Mouse (Mus musculus) CD4-positive, CD25-positive, alpha-beta regulatory T cell, adult 4 months (primary cell): ENCODE data around the gene Gm42957. TPM values are rescaled to one million over a fixed set of nuclear protein-coding genes. Genes with fewer than 3 reads are reported as not detected.
A peak's percentile ranks its signal among the peaks of the same experiment; 100 is the strongest.
"Not testable (repeated sequence)": the region's sequence is repeated elsewhere in the genome, so short reads cannot be mapped to it uniquely, and the experiment has no call there.

Experiments
- ATAC-seq: one replicate; pipeline ENCODE4 v1.8.0; 2017
- polyA plus RNA-seq, 2 experiments: library from polyadenylated mRNA; unstranded; fragments of 100-300 nt; shearing (Covaris generic); gene quantifications; one replicate each; pipeline ENCODE4 v1.2.1; 2017

Gene Gm42957
- polyA plus RNA-seq, 2 experiments from 2014 or later = 0.11 TPM; not detected in 1

- ATAC-seq = peak; percentile 99
Measured at GRCm38 (mm10) chr3:96629729-96630600, 5.3 kb upstream of the Gm42957 start, which contains the start of gene Rbm8a. Gene Rbm8a (plus strand): TSS chr3:96629933.

- no peak for ATAC-seq
Measured at GRCm38 (mm10) chr3:96632058-96632457, 3.2 kb upstream of the Gm42957 start.

GRCm38 (mm10) chr3:96634015-96634414 lies 1.3 kb upstream of the Gm42957 start:
- no peak for ATAC-seq

GRCm38 (mm10) chr3:96635906-96636305 lies 632 bp downstream of the Gm42957 start:
- no peak for ATAC-seq

GRCm38 (mm10) chr3:96636448-96636847 lies 1.2 kb downstream of the Gm42957 start:
- ATAC-seq = no peak

GRCm38 (mm10) chr3:96639219-96639618 lies 3.9 kb downstream of the Gm42957 start:
- peak; percentile 47 for ATAC-seq

GRCm38 (mm10) chr3:96645018-96645649 lies 9.9 kb downstream of the Gm42957 start, which contains the start of gene Itga10:
Gene Itga10 (plus strand): TSS chr3:96645584.
- no peak for ATAC-seq

- no peak for ATAC-seq
Measured at GRCm38 (mm10) chr3:96647365-96647764, 12.1 kb downstream of the Gm42957 start.

GRCm38 (mm10) chr3:96660901-96661300 lies 25.6 kb downstream of the Gm42957 start:
- ATAC-seq = no peak

- no peak for ATAC-seq
Measured at GRCm38 (mm10) chr3:96662731-96663316, 27.6 kb downstream of the Gm42957 start.

- ATAC-seq = peak; percentile 79
Measured at GRCm38 (mm10) chr3:96663432-96664239, 28.4 kb downstream of the Gm42957 start.

- ATAC-seq = not testable (repeated sequence)
Measured at GRCm38 (mm10) chr3:96665732-96666363, 30.6 kb downstream of the Gm42957 start.

GRCm38 (mm10) chr3:96666916-96667315 lies 31.6 kb downstream of the Gm42957 start:
- no peak for ATAC-seq

- no peak for ATAC-seq
Measured at GRCm38 (mm10) chr3:96667316-96667715, 32.0 kb downstream of the Gm42957 start.

- no peak for ATAC-seq
Measured at GRCm38 (mm10) chr3:96668424-96669067, 33.3 kb downstream of the Gm42957 start.

GRCm38 (mm10) chr3:96669727-96670468 lies 34.6 kb downstream of the Gm42957 start, which contains the start of gene Ankrd35:
Gene Ankrd35 (plus strand): TSS chr3:96670131.
- ATAC-seq = peak; percentile 96

- no peak for ATAC-seq
Measured at GRCm38 (mm10) chr3:96671519-96671918, 36.2 kb downstream of the Gm42957 start.

GRCm38 (mm10) chr3:96673514-96673913 lies 38.2 kb downstream of the Gm42957 start:
- ATAC-seq = no peak

- no peak for ATAC-seq
Measured at GRCm38 (mm10) chr3:96674442-96674841, 39.2 kb downstream of the Gm42957 start.

GRCm38 (mm10) chr3:96675171-96675570 lies 39.9 kb downstream of the Gm42957 start:
- ATAC-seq = peak; percentile 90

GRCm38 (mm10) chr3:96675690-96676089 lies 40.4 kb downstream of the Gm42957 start:
- ATAC-seq = no peak
